Comparison of ENCODE assay signal across 15 mouse cellular contexts in genomic region chr12:44265651-44266050, GRCm38 (mm10).
"Had no signal": no experiment of that assay in that cellular context is flagged by ENCODE, and none has a peak within 500 bp of the region (broad histone marks: within the 10 kb centered on the region; RNA-seq: fewer than 3 reads in every experiment).

No protein-coding gene starts in this region.

- H3K27me3 ChIP-seq: limb, embryonic 13.5 days; midbrain, embryonic 13.5 days; neural tube, embryonic 15.5 days had no signal

- DNase-seq: kidney, postnatal 10 days; kidney, postnatal 4 days; left cerebral cortex, postnatal 4 days; lung, embryonic 14.5 days; lung, postnatal 10 days; right cerebral cortex, adult 18-20 months; right cerebral cortex, postnatal 25 days; thymus, adult 18-20 months; thymus, postnatal 14 days had no signal

- H3K9ac ChIP-seq: limb, embryonic 13.5 days; lung, embryonic 14.5 days; midbrain, embryonic 13.5 days; neural tube, embryonic 15.5 days had no signal

- H3K4me3 ChIP-seq: layer of hippocampus, adult 2 months; limb, embryonic 13.5 days; midbrain, embryonic 13.5 days; myocyte; neural tube, embryonic 15.5 days had no signal

- H3K4me2 ChIP-seq: limb, embryonic 13.5 days; liver, embryonic 11.5 days; lung, embryonic 14.5 days; midbrain, embryonic 13.5 days; neural tube, embryonic 15.5 days had no signal

- ATAC-seq: midbrain, embryonic 13.5 days had no signal

- H3K9me3 ChIP-seq: limb, embryonic 13.5 days; midbrain, embryonic 13.5 days; neural tube, embryonic 15.5 days had no signal

- H3K36me3 ChIP-seq: limb, embryonic 13.5 days; midbrain, embryonic 13.5 days; neural tube, embryonic 15.5 days had no signal

- H3K27ac ChIP-seq: layer of hippocampus, adult 2 months; limb, embryonic 13.5 days; midbrain, embryonic 13.5 days; neural tube, embryonic 15.5 days had no signal
